Mouse (Mus musculus): ENCODE measurements around the gene Shoc2. TPM values are rescaled to one million over a fixed set of nuclear protein-coding genes. Genes with fewer than 3 reads are reported as not detected.

Shoc2 gene
- polyA plus RNA-seq, 1 experiment from 2014 or later, result 43.6 TPM

GRCm38 (mm10) chr19:54043851-54044250 is 99.7 kb downstream of the Shoc2 start, which contains the start of gene Adra2a:
Gene Adra2a (plus strand): TSS chr19:54044151.
- Histone ChIP-seq H3K27ac (no peak within 1 kb of the TSS), H3K9ac (peak within 1 kb of the TSS; percentile 51), H3K36me3 (no peaks in the 10 kb centered on the region), H3K4me2 (peak within 1 kb of the TSS; percentile 99), H3K4me1 (peaks cover 44% of the 10 kb centered on the region), H3K9me3 (no peaks in the 10 kb centered on the region), H3K4me3 (peak within 1 kb of the TSS; percentile 49), H3K27me3 (peaks cover 40% of the 10 kb centered on the region)
- no peak for ATAC-seq (ENCODE audit: borderline replicate concordance, extremely low read depth, low FRiP score, low TSS enrichment)
- 67% methylated on average over 5 of the region's 5 CpGs for WGBS

- Histone ChIP-seq H3K27ac (no peak overlapping the region), H3K4me3 (peak overlapping the region; percentile 49), H3K27me3 (peaks cover 48% of the 10 kb centered on the region), H3K4me1 (peaks cover 44% of the 10 kb centered on the region), H3K4me2 (peak overlapping the region; percentile 99), H3K36me3 (no peaks in the 10 kb centered on the region), H3K9me3 (no peaks in the 10 kb centered on the region), H3K9ac (peak overlapping the region; percentile 51)
- WGBS, result under 1% methylated on average over 57 of the region's 59 CpGs
- ATAC-seq (ENCODE audit: borderline replicate concordance, extremely low read depth, low FRiP score, low TSS enrichment), result peak; percentile 70
Observed at GRCm38 (mm10) chr19:54044507-54045371, 100.6 kb downstream of the Shoc2 start.

- peak overlapping the region; percentile 51 for H3K9ac ChIP-seq
- peak overlapping the region; percentile 49 for H3K4me3 ChIP-seq
- H3K27me3 ChIP-seq, result peaks cover 48% of the 10 kb centered on the region
- 2% methylated on average over 29 of the region's 29 CpGs for WGBS
- H3K36me3 ChIP-seq, result no peaks in the 10 kb centered on the region
- peak overlapping the region; percentile 99 for H3K4me2 ChIP-seq
- ATAC-seq (ENCODE audit: borderline replicate concordance, extremely low read depth, low FRiP score, low TSS enrichment), result peak; percentile 16; the same call in 1 of the 2 replicates
- no peak overlapping the region for H3K27ac ChIP-seq
- no peaks in the 10 kb centered on the region for H3K9me3 ChIP-seq
- H3K4me1 ChIP-seq, result peaks cover 44% of the 10 kb centered on the region
Observed at GRCm38 (mm10) chr19:54045412-54045811, 101.3 kb downstream of the Shoc2 start.

GRCm38 (mm10) chr19:54045931-54046683 is 102.0 kb downstream of the Shoc2 start:
- H3K27me3 ChIP-seq, result peaks cover 51% of the 10 kb centered on the region
- H3K9me3 ChIP-seq, result no peaks in the 10 kb centered on the region
- H3K4me3 ChIP-seq, result peak overlapping the region; percentile 49
- no peak overlapping the region for H3K27ac ChIP-seq
- peak overlapping the region; percentile 16; the same call in 1 of the 2 replicates for H3K9ac ChIP-seq
- no peak for ATAC-seq (ENCODE audit: borderline replicate concordance, extremely low read depth, low FRiP score, low TSS enrichment)
- H3K4me1 ChIP-seq, result peaks cover 37% of the 10 kb centered on the region
- H3K4me2 ChIP-seq, result peak overlapping the region; percentile 99
- H3K36me3 ChIP-seq, result no peaks in the 10 kb centered on the region
- WGBS, result 4% methylated on average over 54 of the region's 55 CpGs

GRCm38 (mm10) chr19:54046684-54047070 is 102.6 kb downstream of the Shoc2 start:
- Histone ChIP-seq H3K9ac (peak overlapping the region; percentile 27; the same call in 1 of the 2 replicates), H3K27me3 (peaks cover 51% of the 10 kb centered on the region), H3K4me2 (peak overlapping the region; percentile 99), H3K36me3 (no peaks in the 10 kb centered on the region), H3K4me3 (peak overlapping the region; percentile 49), H3K9me3 (no peaks in the 10 kb centered on the region), H3K4me1 (peaks cover 36% of the 10 kb centered on the region), H3K27ac (no peak overlapping the region)
- under 1% methylated on average over 46 of the region's 46 CpGs for WGBS
- no peak for ATAC-seq (ENCODE audit: borderline replicate concordance, extremely low read depth, low FRiP score, low TSS enrichment)

GRCm38 (mm10) chr19:54047386-54048050 is 103.4 kb downstream of the Shoc2 start:
- no peaks in the 10 kb centered on the region for H3K36me3 ChIP-seq
- H3K9ac ChIP-seq, result peak overlapping the region; percentile 27
- peaks cover 36% of the 10 kb centered on the region for H3K4me1 ChIP-seq
- peaks cover 51% of the 10 kb centered on the region for H3K27me3 ChIP-seq
- no peak overlapping the region for H3K27ac ChIP-seq
- no peaks in the 10 kb centered on the region for H3K9me3 ChIP-seq
- WGBS, result 3% methylated on average over 27 of the region's 27 CpGs
- peak overlapping the region; percentile 49 for H3K4me3 ChIP-seq
- H3K4me2 ChIP-seq, result peak overlapping the region; percentile 99
- ATAC-seq (ENCODE audit: borderline replicate concordance, extremely low read depth, low FRiP score, low TSS enrichment), result no peak

GRCm38 (mm10) chr19:54048161-54048885 is 104.2 kb downstream of the Shoc2 start:
- H3K27ac ChIP-seq, result no peak overlapping the region
- H3K36me3 ChIP-seq, result no peaks in the 10 kb centered on the region
- H3K27me3 ChIP-seq, result peaks cover 51% of the 10 kb centered on the region
- H3K4me3 ChIP-seq, result no peak overlapping the region
- peaks cover 36% of the 10 kb centered on the region for H3K4me1 ChIP-seq
- peak overlapping the region; percentile 12; the same call in 1 of the 2 replicates for H3K4me2 ChIP-seq
- 6% methylated on average over 13 of the region's 13 CpGs for WGBS
- no peak overlapping the region for H3K9ac ChIP-seq
- no peak for ATAC-seq (ENCODE audit: borderline replicate concordance, extremely low read depth, low FRiP score, low TSS enrichment)
- no peaks in the 10 kb centered on the region for H3K9me3 ChIP-seq

GRCm38 (mm10) chr19:54051651-54052050 is 107.5 kb downstream of the Shoc2 start:
- H3K4me1 ChIP-seq, result peaks cover 13% of the 10 kb centered on the region
- H3K9me3 ChIP-seq, result no peaks in the 10 kb centered on the region
- no peak overlapping the region for H3K9ac ChIP-seq
- H3K36me3 ChIP-seq, result no peaks in the 10 kb centered on the region
- H3K4me2 ChIP-seq, result no peak overlapping the region
- no peak overlapping the region for H3K4me3 ChIP-seq
- H3K27me3 ChIP-seq, result peaks cover 33% of the 10 kb centered on the region
- WGBS, result 57% methylated on average over 4 of the region's 4 CpGs
- ATAC-seq (ENCODE audit: borderline replicate concordance, extremely low read depth, low FRiP score, low TSS enrichment), result no peak
- H3K27ac ChIP-seq, result no peak overlapping the region

- no peak overlapping the region for H3K4me3 ChIP-seq
- ATAC-seq (ENCODE audit: borderline replicate concordance, extremely low read depth, low FRiP score, low TSS enrichment), result no peak
- WGBS, result 64% methylated on average over 5 of the region's 5 CpGs
- H3K4me2 ChIP-seq, result no peak overlapping the region
- H3K27ac ChIP-seq, result no peak overlapping the region
- H3K9ac ChIP-seq, result no peak overlapping the region
- no peaks in the 10 kb centered on the region for H3K36me3 ChIP-seq
- H3K9me3 ChIP-seq, result no peaks in the 10 kb centered on the region
- H3K4me1 ChIP-seq, result no peaks in the 10 kb centered on the region
- peaks cover 3% of the 10 kb centered on the region for H3K27me3 ChIP-seq
Observed at GRCm38 (mm10) chr19:54055845-54056244, 111.7 kb downstream of the Shoc2 start.

GRCm38 (mm10) chr19:54068447-54068846 is 124.3 kb downstream of the Shoc2 start:
- no peak for ATAC-seq (ENCODE audit: borderline replicate concordance, extremely low read depth, low FRiP score, low TSS enrichment)

GRCm38 (mm10) chr19:54070521-54070920 is 126.4 kb downstream of the Shoc2 start:
- H3K27ac ChIP-seq, result no peak overlapping the region
- H3K4me2 ChIP-seq, result no peak overlapping the region
- no peak overlapping the region for H3K9ac ChIP-seq
- no peaks in the 10 kb centered on the region for H3K36me3 ChIP-seq
- H3K9me3 ChIP-seq, result no peaks in the 10 kb centered on the region
- H3K27me3 ChIP-seq, result no peaks in the 10 kb centered on the region
- WGBS, result 53% methylated on average over 5 of the region's 5 CpGs
- ATAC-seq (ENCODE audit: borderline replicate concordance, extremely low read depth, low FRiP score, low TSS enrichment), result 0 out of 2 replicates have a peak, but pooled peaks have one; percentile 50
- no peak overlapping the region for H3K4me3 ChIP-seq
- H3K4me1 ChIP-seq, result 0 out of 2 replicates have a peak, but pooled peaks cover 5% of the 10 kb centered on the region

More at GRCm38 (mm10) chr19:54068447-54068846, 124.3 kb downstream of the Shoc2 start:
- H3K36me3 ChIP-seq, result no peaks in the 10 kb centered on the region
- H3K27ac ChIP-seq, result no peak overlapping the region
- H3K9ac ChIP-seq, result no peak overlapping the region
- H3K4me3 ChIP-seq, result no peak overlapping the region
- 0 out of 2 replicates have a peak, but pooled peaks cover 5% of the 10 kb centered on the region for H3K4me1 ChIP-seq
- no peak overlapping the region for H3K4me2 ChIP-seq
- H3K27me3 ChIP-seq, result no peaks in the 10 kb centered on the region
- WGBS, result 79% methylated on average over 7 of the region's 7 CpGs
- no peaks in the 10 kb centered on the region for H3K9me3 ChIP-seq
